Mouse (Mus musculus): ENCODE measurements around the gene Ndufa4.

- no peak for TF ChIP-seq CTCF (IDR thresholded peaks at IDR 0.05; ENCODE audit: low read depth)
- TF ChIP-seq EP300 (IDR thresholded peaks at IDR 0.05; ENCODE audit: low read depth): no peak
These were observed 26.1 kb upstream of the Ndufa4 start for GRCm38 (mm10) chr6:11933403-11933802.
